Comparison of ENCODE assay signal across 8 mouse cellular contexts in the genomic region with DNA sequence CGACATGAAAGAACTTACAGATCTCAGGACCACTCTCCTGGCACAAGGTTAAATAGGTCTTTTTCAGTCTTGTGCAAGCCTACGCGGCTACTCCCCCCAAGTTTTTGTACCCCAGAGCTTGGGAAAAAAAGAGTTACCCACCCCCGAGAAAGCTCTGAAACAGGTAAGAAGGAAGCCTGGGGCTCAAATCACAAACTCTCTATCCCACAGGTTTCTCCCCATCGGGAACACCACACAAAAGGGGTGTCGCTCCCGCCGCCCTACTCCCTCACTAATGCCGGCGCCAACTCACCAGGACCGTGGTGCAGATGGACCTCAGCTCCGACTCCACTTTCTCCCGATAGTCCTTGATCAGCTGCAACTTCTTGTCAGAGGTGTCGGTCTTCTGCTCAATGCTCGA. TPM values are rescaled to one million over a fixed set of nuclear protein-coding genes. Genes with fewer than 3 reads are reported as not detected.
DNase-seq lines count a peak whose midpoint lies in the region; ATAC-seq and TF ChIP-seq lines count a peak whose summit lies in the region.

No protein-coding gene starts in this region.

- H3K9me3 ChIP-seq in kidney, embryonic 14.5 days (ENCODE audit: control insufficient read depth, low read length): peaks cover 4% of the 10 kb centered on the region; the same call in 1 of the 2 replicates
- no peaks in the 10 kb centered on the region for H3K9me3 ChIP-seq in ES-Bruce4 (replicated peaks; ENCODE audit: control insufficient read depth, insufficient read depth, low read length, poor library complexity, severe bottlenecking)
- 0 out of 2 replicates have a peak, but pooled peaks cover 5% of the 10 kb centered on the region for H3K9me3 ChIP-seq in liver, postnatal 0 days (ENCODE audit: low read length)

- H3K9ac ChIP-seq in kidney, embryonic 14.5 days (ENCODE audit: low read depth, low read length): peak overlapping the region; percentile 98
- peak overlapping the region; percentile 80 for H3K9ac ChIP-seq in ES-Bruce4 (ENCODE audit: low read depth, poor library complexity, severe bottlenecking)
- peak overlapping the region; percentile 90 for H3K9ac ChIP-seq in liver, postnatal 0 days (replicated peaks)

- H3K4me2 ChIP-seq in kidney, embryonic 14.5 days (replicated peaks; ENCODE audit: low read depth, low read length): peak overlapping the region; percentile 80
- peak overlapping the region; percentile 93 for H3K4me2 ChIP-seq in liver, postnatal 0 days (ENCODE audit: low read depth, low read length)

- H3K4me3 ChIP-seq in kidney, embryonic 14.5 days (ENCODE audit: low read length): peak overlapping the region; percentile 92
- peak overlapping the region; percentile 89 for H3K4me3 ChIP-seq in ES-Bruce4 (ENCODE audit: low read depth, low read length)
- H3K4me3 ChIP-seq in liver, postnatal 0 days (ENCODE audit: low read depth, low read length): peak overlapping the region; percentile 95

- DNase-seq in kidney, adult 11 months: no peak
- peak; percentile 21 for DNase-seq in embryo, embryonic 10 days (ENCODE audit: low spot score)
- peak; percentile 26 for DNase-seq in heart, postnatal 4 days
- DNase-seq in liver, postnatal 0 days: peak; percentile 26
- DNase-seq in thymus, postnatal 14 days: peak; percentile 33
- no peak for DNase-seq in testis, postnatal 10 days (ENCODE audit: low spot score)

- TF ChIP-seq EP300 in ES-Bruce4 (IDR thresholded peaks at IDR 0.05; ENCODE audit: insufficient read depth, low read depth, low read length): no peak
- TF ChIP-seq EP300 in liver, postnatal 0 days (IDR thresholded peaks at IDR 0.05; ENCODE audit: low read depth): no peak

- TF ChIP-seq CTCF in ES-Bruce4 (IDR thresholded peaks at IDR 0.05; ENCODE audit: low read depth, low read length): no peak
- no peak for TF ChIP-seq CTCF in liver, postnatal 0 days (IDR thresholded peaks at IDR 0.05; ENCODE audit: low read depth)

- ATAC-seq in kidney, embryonic 14.5 days (ENCODE audit: low FRiP score, low TSS enrichment): no peak
- ATAC-seq in liver, postnatal 0 days: no peak

- H3K27me3 ChIP-seq in kidney, embryonic 14.5 days (ENCODE audit: control insufficient read depth, insufficient read depth, low read length): no peaks in the 10 kb centered on the region
- H3K27me3 ChIP-seq in ES-Bruce4 (ENCODE audit: control insufficient read depth, insufficient read depth, low read length, poor library complexity, severe bottlenecking): no peaks in the 10 kb centered on the region
- H3K27me3 ChIP-seq in liver, postnatal 0 days (ENCODE audit: insufficient read depth, low read length): no peaks in the 10 kb centered on the region

- no peak overlapping the region for H3K27ac ChIP-seq in kidney, embryonic 14.5 days (ENCODE audit: low read depth, low read length)
- H3K27ac ChIP-seq in ES-Bruce4 (ENCODE audit: insufficient read depth, low read length): peak overlapping the region; percentile 77; the same call in 1 of the 2 replicates
- H3K27ac ChIP-seq in liver, postnatal 0 days (ENCODE audit: low read depth): peak overlapping the region; percentile 65

- WGBS in kidney, embryonic 14.5 days: 0% methylated on average over 13 of the region's 15 CpGs
- 0% methylated on average over 13 of the region's 15 CpGs for WGBS in liver, postnatal 0 days (ENCODE audit: insufficient replicate concordance)

- H3K4me1 ChIP-seq in kidney, embryonic 14.5 days (ENCODE audit: control insufficient read depth, insufficient read depth, low read length): peaks cover 15% of the 10 kb centered on the region; the same call in 1 of the 2 replicates
- H3K4me1 ChIP-seq in ES-Bruce4 (ENCODE audit: control insufficient read depth, insufficient read depth, low read length): no peaks in the 10 kb centered on the region
- H3K4me1 ChIP-seq in liver, postnatal 0 days (ENCODE audit: insufficient read depth): peaks cover 29% of the 10 kb centered on the region

- H3K36me3 ChIP-seq in kidney, embryonic 14.5 days (ENCODE audit: control insufficient read depth, insufficient read depth, low read length): peaks cover 43% of the 10 kb centered on the region
- H3K36me3 ChIP-seq in ES-Bruce4 (ENCODE audit: control insufficient read depth, insufficient read depth, low read length, poor library complexity, severe bottlenecking): peaks cover 47% of the 10 kb centered on the region
- H3K36me3 ChIP-seq in liver, postnatal 0 days (replicated peaks; ENCODE audit: insufficient read depth, low read length): peaks cover 22% of the 10 kb centered on the region

- no peak for TF ChIP-seq POLR2A in ES-Bruce4 (IDR thresholded peaks at IDR 0.05; ENCODE audit: insufficient read depth, low read length)

RNA-seq across cellular contexts. Expression of gene Ywhaq, which starts 0.9 kb away (rescaled TPM):
- 785 and 857 TPM in 2 replicates for polyA plus RNA-seq in kidney, embryonic 14.5 days (2014; fragmentation: Nextera tagmentation; extraction: Ambion mirVana)
- 384 and 400 TPM in 2 replicates for polyA plus RNA-seq in ES-Bruce4 (2011; ENCODE audit: insufficient read depth, insufficient read length, low read depth, missing spikeins)
- 100 to 1,000 TPM; 173 to 184 TPM for total RNA-seq in heart, postnatal 4 days (2021)
- polyA plus RNA-seq in liver, postnatal 0 days (2015; fragmentation: Nextera tagmentation; extraction: Ambion mirVana): 116 and 120 TPM in 2 replicates

RNA-seq across cellular contexts. Expression of gene Adam17, which starts 43.1 kb away (rescaled TPM):
- 28.6 and 46.8 TPM in 2 replicates for polyA plus RNA-seq in kidney, embryonic 14.5 days (2014; fragmentation: Nextera tagmentation; extraction: Ambion mirVana)
- 36.4 and 37.0 TPM in 2 replicates for polyA plus RNA-seq in ES-Bruce4 (2011; ENCODE audit: insufficient read depth, insufficient read length, low read depth, missing spikeins)
- total RNA-seq in heart, postnatal 4 days (2021): 10 to 100 TPM; 40.0 to 40.2 TPM
- polyA plus RNA-seq in liver, postnatal 0 days (2015; fragmentation: Nextera tagmentation; extraction: Ambion mirVana): 8.1 and 9.9 TPM in 2 replicates

Comparison
In these comparisons a context has a peak if more than half of its experiments do, and no peak if none do; other contexts are left out.
1. DNase-seq: peak in embryo, embryonic 10 days (single experiment), heart, postnatal 4 days (single experiment), liver, postnatal 0 days (single experiment) and thymus, postnatal 14 days (single experiment); none in kidney, adult 11 months (single experiment) and testis, postnatal 10 days (single experiment).
2. Peak in every context shown above with its lines, with median percentiles within 50 percentile points of each other: H3K4me3 ChIP-seq and H3K9ac ChIP-seq.